Mouse (Mus musculus): Measurements from ENCODE around the gene Insc. TPM values are rescaled to one million over a fixed set of nuclear protein-coding genes. Genes with fewer than 3 reads are reported as not detected.

Gene Insc
- total and polyA plus RNA-seq, 3 experiments = not detected

GRCm38 (mm10) chr7:114791087-114791486 lies 47.6 kb downstream of the Insc start:
- in situ Hi-C loops (cut with MboI; ENCODE audit: low pct_ligation_motif_present, low pct_unique_long_range_greater_than_20kb, low sequenced_read_pairs) = loop anchor here (10.0 kb wide), 1 partner anchor 46 kb away; the partner anchor contains the start of gene Insc
- H3K27me3 ChIP-seq (replicated peaks) = no peaks in the 10 kb centered on the region
- H3K4me1 ChIP-seq (ENCODE audit: control insufficient read depth in 1 of 2, insufficient read depth in 2 of 2) = no peaks in the 10 kb centered on the region
- no peak overlapping the region for H3K9ac ChIP-seq (ENCODE audit: insufficient read depth, low read depth)
- no peak overlapping the region for H3K4me2 ChIP-seq (ENCODE audit: insufficient read depth, low read depth, poor library complexity, severe bottlenecking)
- no peak overlapping the region for H3K27ac ChIP-seq (ENCODE audit: insufficient read depth, low read depth)
- TF ChIP-seq MAX (IDR thresholded peaks at IDR 0.05; ENCODE audit: low read length) (no peak), HCFC1 (IDR thresholded peaks at IDR 0.05; ENCODE audit: low read depth, low read length) (no peak), JUND (conservative IDR thresholded peaks at IDR 0.05; ENCODE audit: low read depth, low read length) (no peak), CHD1 (IDR thresholded peaks at IDR 0.05; ENCODE audit: low read depth, low read length) (no peak), ZC3H11A (IDR thresholded peaks at IDR 0.05; ENCODE audit: low read depth, low read length) (no peak), USF1 (IDR thresholded peaks at IDR 0.05; ENCODE audit: low read depth, low read length) (no peak), GABPA (IDR thresholded peaks at IDR 0.05; ENCODE audit: insufficient replicate concordance, low read depth, low read length) (no peak), UBTF (IDR thresholded peaks at IDR 0.05; ENCODE audit: low read depth, low read length) (no peak), MYC (IDR thresholded peaks at IDR 0.05; ENCODE audit: low read depth, low read length) (no peak), CTCF (conservative IDR thresholded peaks at IDR 0.05 in 1 of 2, IDR thresholded peaks at IDR 0.05 in 1 of 2; ENCODE audit: low read depth in 2 of 2, low read length in 2 of 2) (no peak), EP300 (IDR thresholded peaks at IDR 0.05; ENCODE audit: low read length) (no peak), MEF2A (IDR thresholded peaks at IDR 0.05; ENCODE audit: borderline replicate concordance, low read depth, low read length) (no peak)
- no peaks in the 10 kb centered on the region for H3K36me3 ChIP-seq (replicated peaks in 1 of 2; ENCODE audit: control insufficient read depth in 1 of 2, insufficient read depth in 1 of 2, low read length in 1 of 2)
- no peak for DNase-seq (ENCODE audit: extremely low read depth)
- dilution Hi-C loops (cut with MboI; ENCODE audit: extremely low pct_ligation_motif_present, extremely low pct_unique_long_range_greater_than_20kb, low sequenced_read_pairs) = no loop called here
- H3K9me3 ChIP-seq (replicated peaks; ENCODE audit: low read length) = no peaks in the 10 kb centered on the region
- no peak overlapping the region for H3K4me3 ChIP-seq (replicated peaks in 1 of 3; ENCODE audit: low read depth in 2 of 3, low read length in 2 of 3, poor library complexity in 1 of 3)
- H3K79me2 ChIP-seq (replicated peaks; ENCODE audit: control insufficient read depth, extremely low read depth, insufficient read depth, poor library complexity, severe bottlenecking) = no peaks in the 10 kb centered on the region

GRCm38 (mm10) chr7:114792026-114792425 lies 48.5 kb downstream of the Insc start:
- no peak for TF ChIP-seq CHD2 (IDR thresholded peaks at IDR 0.05; ENCODE audit: low read length)
- no peak for TF ChIP-seq SIN3A (IDR thresholded peaks at IDR 0.05; ENCODE audit: low read length)
- no peak for TF ChIP-seq MYC (IDR thresholded peaks at IDR 0.05; ENCODE audit: low read depth, low read length)
- no peak for TF ChIP-seq JUND (conservative IDR thresholded peaks at IDR 0.05; ENCODE audit: low read depth, low read length)
- TF ChIP-seq CTCF (conservative IDR thresholded peaks at IDR 0.05 in 1 of 2, IDR thresholded peaks at IDR 0.05 in 1 of 2; ENCODE audit: low read depth in 2 of 2, low read length in 2 of 2) = no peak
- no peak for TF ChIP-seq CHD1 (IDR thresholded peaks at IDR 0.05; ENCODE audit: low read depth, low read length)
- TF ChIP-seq E2F4 (IDR thresholded peaks at IDR 0.05; ENCODE audit: insufficient replicate concordance, low read depth, low read length) = no peak
- TF ChIP-seq PAX5 (IDR thresholded peaks at IDR 0.05; ENCODE audit: low read length) = no peak
- no peak for TF ChIP-seq ZMIZ1 (IDR thresholded peaks at IDR 0.05; ENCODE audit: low read depth, low read length)
- no peak for TF ChIP-seq MEF2A (IDR thresholded peaks at IDR 0.05; ENCODE audit: borderline replicate concordance, low read depth, low read length)
- no peak for TF ChIP-seq BHLHE40 (IDR thresholded peaks at IDR 0.05; ENCODE audit: low read depth, low read length)
- no peak for TF ChIP-seq ELF1 (IDR thresholded peaks at IDR 0.05; ENCODE audit: low read depth, low read length)
- no peak for TF ChIP-seq EP300 (IDR thresholded peaks at IDR 0.05; ENCODE audit: low read length)
- TF ChIP-seq ZC3H11A (IDR thresholded peaks at IDR 0.05; ENCODE audit: low read depth, low read length) = no peak
- no peak for TF ChIP-seq MAX (IDR thresholded peaks at IDR 0.05; ENCODE audit: low read length)
- no peak for TF ChIP-seq POLR2A (IDR thresholded peaks at IDR 0.05; ENCODE audit: low read depth, low read length)
- Histone ChIP-seq H3K36me3 (replicated peaks in 1 of 2; ENCODE audit: control insufficient read depth in 1 of 2, insufficient read depth in 1 of 2, low read length in 1 of 2) (no peaks in the 10 kb centered on the region), H3K79me2 (replicated peaks; ENCODE audit: control insufficient read depth, extremely low read depth, insufficient read depth, poor library complexity, severe bottlenecking) (no peaks in the 10 kb centered on the region), H3K9me3 (replicated peaks; ENCODE audit: low read length) (no peaks in the 10 kb centered on the region), H3K27ac (ENCODE audit: insufficient read depth, low read depth) (no peak overlapping the region), H3K4me2 (ENCODE audit: insufficient read depth, low read depth, poor library complexity, severe bottlenecking) (no peak overlapping the region), H3K27me3 (replicated peaks) (no peaks in the 10 kb centered on the region), H3K9ac (ENCODE audit: insufficient read depth, low read depth) (no peak overlapping the region), H3K4me1 (ENCODE audit: control insufficient read depth in 1 of 2, insufficient read depth in 2 of 2) (no peaks in the 10 kb centered on the region), H3K4me3 (replicated peaks in 1 of 3; ENCODE audit: low read depth in 2 of 3, low read length in 2 of 3, poor library complexity in 1 of 3) (no peak overlapping the region)
- in situ Hi-C loops (cut with MboI; ENCODE audit: low pct_ligation_motif_present, low pct_unique_long_range_greater_than_20kb, low sequenced_read_pairs) = loop anchor here (10.0 kb wide), 1 partner anchor 47 kb away; the partner anchor contains the start of gene Insc
- DNase-seq (ENCODE audit: extremely low read depth) = no peak
- dilution Hi-C loops (cut with MboI; ENCODE audit: extremely low pct_ligation_motif_present, extremely low pct_unique_long_range_greater_than_20kb, low sequenced_read_pairs) = no loop called here

Data from CH12.LX (cell line).